Mouse (Mus musculus): ENCODE measurements around the gene Lonp2. TPM values are rescaled to one million over a fixed set of nuclear protein-coding genes. Genes with fewer than 3 reads are reported as not detected.
A peak's percentile ranks its signal among the peaks of the same experiment; 100 is the strongest.

Lonp2 gene
- polyA plus RNA-seq, 1 experiment from 2014 or later: 53.5 TPM

DNA sequence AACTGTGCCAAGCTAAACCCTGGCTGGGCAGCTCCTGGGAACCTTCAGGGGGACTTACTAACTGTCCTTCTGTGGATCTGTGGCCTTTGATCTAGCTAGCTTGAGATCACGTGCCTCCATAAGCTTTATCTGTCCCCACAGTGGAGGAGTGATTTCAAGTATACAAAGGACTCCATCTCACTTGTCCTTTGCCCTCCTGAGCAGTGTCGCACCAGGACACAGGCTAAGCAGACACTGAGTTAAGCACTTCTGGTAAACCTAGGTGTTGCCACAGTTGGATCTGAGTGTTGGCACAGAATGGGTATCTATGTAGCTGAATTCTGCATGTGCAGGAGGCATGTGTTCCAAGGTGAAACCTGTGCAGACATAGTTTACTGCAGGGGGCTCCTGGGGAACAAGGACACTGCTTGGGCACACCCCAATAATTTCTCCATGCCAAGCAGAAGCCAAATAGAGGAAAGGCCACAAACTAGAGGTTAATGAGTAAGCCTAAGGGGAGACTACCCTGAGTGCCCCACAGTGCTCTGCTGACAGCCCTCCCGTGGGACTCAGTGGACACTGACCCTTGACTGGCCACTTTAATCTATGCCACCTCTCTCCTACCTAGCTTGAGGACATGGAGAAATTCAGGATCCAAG is 29.6 kb upstream of the Lonp2 start:
- H3K4me3 ChIP-seq (ENCODE audit: low read depth, low read length): no peak overlapping the region
- H3K9ac ChIP-seq (ENCODE audit: low read depth, low read length): no peak overlapping the region
- ATAC-seq: peak; percentile 91
- no peak for TF ChIP-seq CTCF (IDR thresholded peaks at IDR 0.05; ENCODE audit: low read depth)
- no peaks in the 10 kb centered on the region for H3K9me3 ChIP-seq (ENCODE audit: control insufficient read depth)
- peak overlapping the region; percentile 57 for H3K27ac ChIP-seq (ENCODE audit: low read depth, low read length)
- no peaks in the 10 kb centered on the region for H3K36me3 ChIP-seq (ENCODE audit: control insufficient read depth, insufficient read depth)
- H3K27me3 ChIP-seq (replicated peaks; ENCODE audit: control insufficient read depth, insufficient read depth, low read length): no peaks in the 10 kb centered on the region
- WGBS: 25% methylated on average over 3 of the region's 3 CpGs
- no peak overlapping the region for H3K4me2 ChIP-seq (replicated peaks; ENCODE audit: low read depth)
- 0 out of 2 replicates have a peak, but pooled peaks cover 3% of the 10 kb centered on the region for H3K4me1 ChIP-seq (replicated peaks; ENCODE audit: control insufficient read depth, insufficient read depth, low read length)

DNA sequence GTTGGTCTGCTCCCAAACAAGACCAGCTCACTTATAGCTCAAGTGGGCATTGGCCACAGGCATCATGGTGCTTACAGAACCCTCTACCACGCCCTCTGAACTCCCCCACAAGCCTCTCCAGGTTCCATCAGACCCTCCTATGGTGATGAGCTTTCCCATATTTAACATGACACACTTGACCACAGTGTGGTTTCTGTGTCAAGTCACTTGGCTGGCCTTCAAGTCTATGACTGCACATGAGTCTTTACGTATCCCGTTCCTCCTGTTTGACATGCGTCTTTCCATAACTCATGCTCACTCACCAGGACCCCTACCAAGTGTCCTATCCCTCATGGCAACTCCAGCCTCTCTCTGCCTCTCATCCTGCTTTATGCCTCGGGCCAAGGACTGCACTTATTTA is 28.2 kb upstream of the Lonp2 start:
- 0 out of 2 replicates have a peak, but pooled peaks cover 3% of the 10 kb centered on the region for H3K4me1 ChIP-seq (replicated peaks; ENCODE audit: control insufficient read depth, insufficient read depth, low read length)
- no peak for TF ChIP-seq CTCF (IDR thresholded peaks at IDR 0.05; ENCODE audit: low read depth)
- no peaks in the 10 kb centered on the region for H3K27me3 ChIP-seq (replicated peaks; ENCODE audit: control insufficient read depth, insufficient read depth, low read length)
- H3K4me2 ChIP-seq (replicated peaks; ENCODE audit: low read depth): no peak overlapping the region
- WGBS: 83% methylated on average over 5 of the region's 5 CpGs
- H3K4me3 ChIP-seq (ENCODE audit: low read depth, low read length): no peak overlapping the region
- no peak for ATAC-seq
- H3K36me3 ChIP-seq (ENCODE audit: control insufficient read depth, insufficient read depth): no peaks in the 10 kb centered on the region
- no peak overlapping the region for H3K9ac ChIP-seq (ENCODE audit: low read depth, low read length)
- H3K9me3 ChIP-seq (ENCODE audit: control insufficient read depth): no peaks in the 10 kb centered on the region
- no peak overlapping the region for H3K27ac ChIP-seq (ENCODE audit: low read depth, low read length)

DNA sequence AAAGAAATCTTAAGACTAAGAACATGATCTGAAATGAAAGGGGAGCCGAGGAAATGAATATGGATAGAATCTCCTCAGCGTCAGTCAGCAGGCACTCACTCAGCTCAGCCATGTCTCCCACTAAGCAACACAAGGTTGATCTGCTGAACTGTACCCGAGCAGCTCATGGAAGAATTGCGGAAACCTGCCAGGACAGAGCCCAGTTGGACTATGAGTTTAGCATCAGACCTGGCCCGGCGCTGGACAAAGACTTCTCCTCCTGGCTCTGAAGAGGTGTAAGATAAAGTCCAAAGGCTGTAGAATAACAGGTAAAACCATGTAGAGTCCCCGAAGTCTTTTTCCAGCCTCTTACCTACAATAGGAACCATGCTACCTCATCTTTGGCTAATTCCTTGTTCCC is 26.2 kb upstream of the Lonp2 start:
- Histone ChIP-seq H3K4me1 (replicated peaks; ENCODE audit: control insufficient read depth, insufficient read depth, low read length) (0 out of 2 replicates have a peak, but pooled peaks cover 3% of the 10 kb centered on the region), H3K36me3 (ENCODE audit: control insufficient read depth, insufficient read depth) (no peaks in the 10 kb centered on the region), H3K9me3 (ENCODE audit: control insufficient read depth) (no peaks in the 10 kb centered on the region), H3K27ac (ENCODE audit: low read depth, low read length) (no peak overlapping the region), H3K27me3 (replicated peaks; ENCODE audit: control insufficient read depth, insufficient read depth, low read length) (no peaks in the 10 kb centered on the region), H3K9ac (ENCODE audit: low read depth, low read length) (no peak overlapping the region), H3K4me2 (replicated peaks; ENCODE audit: low read depth) (no peak overlapping the region), H3K4me3 (ENCODE audit: low read depth, low read length) (no peak overlapping the region)
- WGBS: 85% methylated on average over 7 of the region's 7 CpGs
- no peak for TF ChIP-seq CTCF (IDR thresholded peaks at IDR 0.05; ENCODE audit: low read depth)
- ATAC-seq: no peak

DNA sequence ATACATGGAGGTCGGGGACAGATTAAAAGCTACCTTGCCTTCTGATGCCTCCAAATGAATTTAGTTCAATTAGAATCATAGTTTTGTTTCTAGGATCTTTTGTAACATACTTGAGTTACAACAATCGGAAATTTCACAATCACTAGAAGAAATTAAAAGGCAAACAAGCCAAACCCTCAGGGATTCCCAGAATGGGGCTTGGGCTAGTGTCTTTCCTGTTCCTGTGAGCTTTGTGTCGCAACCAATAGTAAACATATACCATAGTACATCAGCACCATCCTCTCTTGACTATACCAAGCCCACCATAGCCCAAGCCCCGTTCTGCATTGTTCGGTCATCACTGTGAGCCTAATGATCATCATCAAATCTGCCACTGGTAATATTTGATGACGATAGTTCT is 24.5 kb upstream of the Lonp2 start:
- Histone ChIP-seq H3K27me3 (replicated peaks; ENCODE audit: control insufficient read depth, insufficient read depth, low read length) (no peaks in the 10 kb centered on the region), H3K9me3 (ENCODE audit: control insufficient read depth) (no peaks in the 10 kb centered on the region), H3K9ac (ENCODE audit: low read depth, low read length) (no peak overlapping the region), H3K4me2 (replicated peaks; ENCODE audit: low read depth) (no peak overlapping the region), H3K36me3 (ENCODE audit: control insufficient read depth, insufficient read depth) (no peaks in the 10 kb centered on the region), H3K4me3 (ENCODE audit: low read depth, low read length) (no peak overlapping the region), H3K27ac (ENCODE audit: low read depth, low read length) (no peak overlapping the region), H3K4me1 (replicated peaks; ENCODE audit: control insufficient read depth, insufficient read depth, low read length) (0 out of 2 replicates have a peak, but pooled peaks cover 3% of the 10 kb centered on the region)
- no peak for ATAC-seq
- TF ChIP-seq CTCF (IDR thresholded peaks at IDR 0.05; ENCODE audit: low read depth): no peak
- 84% methylated on average over 6 of the region's 6 CpGs for WGBS

DNA sequence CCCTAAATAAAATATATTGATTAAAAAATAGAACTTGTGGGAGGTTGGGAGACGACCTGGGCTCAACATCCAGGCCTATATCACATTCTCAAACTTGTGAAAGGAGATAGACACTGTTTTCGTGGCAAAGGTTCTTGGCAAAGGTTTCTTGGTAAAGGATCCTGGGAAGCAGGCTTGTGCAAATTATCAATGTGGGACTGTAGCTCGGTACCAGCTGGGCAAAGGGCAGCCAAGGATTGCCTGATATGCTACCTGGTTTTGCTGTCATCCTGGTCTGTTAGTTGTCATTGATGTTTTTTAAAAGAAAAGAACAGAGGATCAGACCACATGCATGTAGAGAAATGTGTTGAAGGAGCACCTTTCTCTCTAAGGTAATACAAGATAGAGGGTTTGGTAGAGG is 23.5 kb upstream of the Lonp2 start:
- Histone ChIP-seq H3K4me3 (ENCODE audit: low read depth, low read length) (no peak overlapping the region), H3K9ac (ENCODE audit: low read depth, low read length) (no peak overlapping the region), H3K4me1 (replicated peaks; ENCODE audit: control insufficient read depth, insufficient read depth, low read length) (no peaks in the 10 kb centered on the region), H3K27me3 (replicated peaks; ENCODE audit: control insufficient read depth, insufficient read depth, low read length) (no peaks in the 10 kb centered on the region), H3K36me3 (ENCODE audit: control insufficient read depth, insufficient read depth) (no peaks in the 10 kb centered on the region), H3K27ac (ENCODE audit: low read depth, low read length) (no peak overlapping the region), H3K9me3 (ENCODE audit: control insufficient read depth) (no peaks in the 10 kb centered on the region), H3K4me2 (replicated peaks; ENCODE audit: low read depth) (no peak overlapping the region)
- TF ChIP-seq CTCF (IDR thresholded peaks at IDR 0.05; ENCODE audit: low read depth): no peak
- ATAC-seq: no peak
- 69% methylated on average over 3 of the region's 3 CpGs for WGBS

DNA sequence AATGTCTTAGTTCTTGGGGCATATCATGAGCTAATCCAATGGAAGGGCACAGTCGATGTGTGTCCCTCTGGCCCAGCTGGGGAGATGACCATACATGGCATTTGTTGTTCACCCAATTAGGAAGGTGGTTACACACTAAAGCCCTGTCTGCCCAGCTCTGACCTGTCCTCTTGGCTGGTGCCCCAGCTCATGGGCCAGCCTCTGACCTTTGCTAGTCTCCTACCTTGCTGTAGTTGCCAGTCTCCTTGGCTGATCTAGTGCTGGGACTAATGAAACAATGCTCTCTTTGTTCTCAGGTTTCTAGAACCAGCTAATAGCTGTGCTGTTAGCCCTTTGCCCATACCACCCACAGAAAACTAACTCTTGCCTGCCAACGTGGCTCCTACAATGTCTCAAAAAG is 20.7 kb upstream of the Lonp2 start:
- no peaks in the 10 kb centered on the region for H3K4me1 ChIP-seq (replicated peaks; ENCODE audit: control insufficient read depth, insufficient read depth, low read length)
- no peak for TF ChIP-seq CTCF (IDR thresholded peaks at IDR 0.05; ENCODE audit: low read depth)
- H3K4me2 ChIP-seq (replicated peaks; ENCODE audit: low read depth): no peak overlapping the region
- H3K27me3 ChIP-seq (replicated peaks; ENCODE audit: control insufficient read depth, insufficient read depth, low read length): no peaks in the 10 kb centered on the region
- no peak for ATAC-seq
- H3K9ac ChIP-seq (ENCODE audit: low read depth, low read length): no peak overlapping the region
- H3K9me3 ChIP-seq (ENCODE audit: control insufficient read depth): no peaks in the 10 kb centered on the region
- H3K36me3 ChIP-seq (ENCODE audit: control insufficient read depth, insufficient read depth): no peaks in the 10 kb centered on the region
- H3K4me3 ChIP-seq (ENCODE audit: low read depth, low read length): no peak overlapping the region
- WGBS: 56% methylated on average over 2 of the region's 2 CpGs
- H3K27ac ChIP-seq (ENCODE audit: low read depth, low read length): no peak overlapping the region
